Mouse (Mus musculus): ENCODE results near the gene Xrcc4. TPM values are rescaled to one million over a fixed set of nuclear protein-coding genes. Genes with fewer than 3 reads are reported as not detected.

Gene Xrcc4
- polyA plus RNA-seq, 1 experiment, result 20.8 TPM

DNA sequence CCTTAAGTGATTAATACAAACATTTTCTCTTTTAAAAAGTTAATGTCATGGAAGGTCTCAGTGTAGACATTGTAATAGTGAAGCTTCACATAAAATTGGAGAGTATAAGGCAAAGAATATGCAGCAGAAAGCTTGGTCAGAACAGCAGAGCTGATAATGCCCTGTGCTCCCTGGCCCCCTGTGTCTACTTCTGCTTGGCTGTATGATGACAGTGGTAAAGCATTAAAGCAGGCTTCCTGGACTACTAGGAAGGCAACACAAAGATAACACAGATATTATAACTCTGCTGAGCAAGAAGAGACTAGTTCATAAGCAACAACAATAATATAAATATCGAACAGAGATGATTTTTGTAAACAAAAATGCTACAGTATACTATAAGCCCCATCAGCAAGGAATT lies 199.2 kb downstream of the Xrcc4 start:
- Histone ChIP-seq H3K4me1 (ENCODE audit: control insufficient read depth, insufficient read depth, low read length) (peaks cover 21% of the 10 kb centered on the region), H3K27ac (ENCODE audit: insufficient read depth, low read depth, low read length) (peak overlapping the region; percentile 52; the same call in 1 of the 2 replicates), H3K4me3 (ENCODE audit: insufficient read depth, low read length) (no peak overlapping the region)
- TF ChIP-seq POLR2A (IDR thresholded peaks at IDR 0.05; ENCODE audit: borderline replicate concordance, low read depth, low read length) (no peak), CTCF (IDR thresholded peaks at IDR 0.05; ENCODE audit: low read depth, low read length) (no peak)

DNA sequence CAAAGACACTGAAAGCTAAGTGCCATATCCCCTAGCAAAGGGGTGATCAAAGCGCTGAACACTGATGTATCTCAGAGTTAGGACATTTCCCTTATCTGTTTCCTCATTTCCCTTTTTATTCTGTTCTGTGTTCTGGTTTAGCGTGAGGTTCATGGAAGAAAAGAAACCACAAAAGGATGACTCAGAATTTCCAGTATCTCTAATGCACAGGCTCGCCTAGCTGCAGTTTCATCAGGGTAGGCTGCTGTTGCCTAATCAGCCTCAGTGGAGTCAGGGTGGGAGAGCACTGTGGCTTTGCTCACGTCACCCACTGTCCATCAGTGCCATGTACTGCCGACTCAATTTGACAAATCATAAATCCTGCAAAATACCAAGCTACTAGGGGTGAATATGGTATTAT lies 200.3 kb downstream of the Xrcc4 start:
- TF ChIP-seq POLR2A (IDR thresholded peaks at IDR 0.05; ENCODE audit: borderline replicate concordance, low read depth, low read length) (no peak), CTCF (IDR thresholded peaks at IDR 0.05; ENCODE audit: low read depth, low read length) (no peak)
- peaks cover 28% of the 10 kb centered on the region for H3K4me1 ChIP-seq (ENCODE audit: control insufficient read depth, insufficient read depth, low read length)
- H3K27ac ChIP-seq (ENCODE audit: insufficient read depth, low read depth, low read length), result peak overlapping the region; percentile 59
- H3K4me3 ChIP-seq (ENCODE audit: insufficient read depth, low read length), result no peak overlapping the region

DNA sequence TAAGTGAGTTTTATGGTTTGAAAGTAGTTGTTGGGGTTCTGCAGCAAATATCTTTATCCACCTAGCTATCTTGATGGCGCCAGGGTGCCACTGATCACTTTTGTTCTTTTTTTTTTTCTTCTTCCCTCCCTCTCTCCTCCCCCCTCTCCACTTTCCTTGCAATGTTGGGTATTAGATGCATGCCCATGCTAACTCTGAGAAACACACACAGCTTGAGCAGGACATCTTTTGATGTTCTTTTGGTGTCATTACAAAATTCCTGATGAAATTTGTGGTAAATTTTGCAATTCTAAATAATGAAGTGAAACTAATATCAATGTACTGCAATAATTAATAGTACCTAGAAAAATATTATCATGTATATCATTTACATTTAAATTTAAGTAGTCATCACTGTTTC lies 205.9 kb downstream of the Xrcc4 start:
- Histone ChIP-seq H3K4me3 (ENCODE audit: insufficient read depth, low read length) (no peak overlapping the region), H3K27ac (ENCODE audit: insufficient read depth, low read depth, low read length) (no peak overlapping the region), H3K4me1 (ENCODE audit: control insufficient read depth, insufficient read depth, low read length) (peaks cover 13% of the 10 kb centered on the region)
- TF ChIP-seq CTCF (IDR thresholded peaks at IDR 0.05; ENCODE audit: low read depth, low read length) (no peak), POLR2A (IDR thresholded peaks at IDR 0.05; ENCODE audit: borderline replicate concordance, low read depth, low read length) (no peak)

DNA sequence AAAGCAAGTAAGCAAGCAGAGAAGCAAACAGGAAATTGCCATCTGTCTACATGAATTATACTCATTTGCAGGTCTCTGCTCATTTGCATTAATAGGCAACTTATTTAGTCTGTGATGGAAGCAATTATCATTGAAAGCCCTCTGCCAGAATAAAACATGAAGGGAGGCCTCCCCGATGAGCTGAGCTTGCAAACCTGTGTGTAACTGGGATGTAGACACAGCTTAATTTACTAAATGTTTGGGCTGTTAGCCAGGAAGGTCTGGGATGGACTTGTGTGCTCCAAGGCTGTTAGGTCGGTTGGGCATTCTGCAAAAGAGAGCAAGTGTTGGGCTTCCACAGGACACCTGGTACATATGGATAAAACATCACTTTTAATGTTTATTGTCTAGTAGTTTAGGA lies 208.1 kb downstream of the Xrcc4 start:
- no peak overlapping the region for H3K27ac ChIP-seq (ENCODE audit: insufficient read depth, low read depth, low read length)
- peaks cover 12% of the 10 kb centered on the region for H3K4me1 ChIP-seq (ENCODE audit: control insufficient read depth, insufficient read depth, low read length)
- TF ChIP-seq POLR2A (IDR thresholded peaks at IDR 0.05; ENCODE audit: borderline replicate concordance, low read depth, low read length), result no peak
- H3K4me3 ChIP-seq (ENCODE audit: insufficient read depth, low read length), result no peak overlapping the region

DNA sequence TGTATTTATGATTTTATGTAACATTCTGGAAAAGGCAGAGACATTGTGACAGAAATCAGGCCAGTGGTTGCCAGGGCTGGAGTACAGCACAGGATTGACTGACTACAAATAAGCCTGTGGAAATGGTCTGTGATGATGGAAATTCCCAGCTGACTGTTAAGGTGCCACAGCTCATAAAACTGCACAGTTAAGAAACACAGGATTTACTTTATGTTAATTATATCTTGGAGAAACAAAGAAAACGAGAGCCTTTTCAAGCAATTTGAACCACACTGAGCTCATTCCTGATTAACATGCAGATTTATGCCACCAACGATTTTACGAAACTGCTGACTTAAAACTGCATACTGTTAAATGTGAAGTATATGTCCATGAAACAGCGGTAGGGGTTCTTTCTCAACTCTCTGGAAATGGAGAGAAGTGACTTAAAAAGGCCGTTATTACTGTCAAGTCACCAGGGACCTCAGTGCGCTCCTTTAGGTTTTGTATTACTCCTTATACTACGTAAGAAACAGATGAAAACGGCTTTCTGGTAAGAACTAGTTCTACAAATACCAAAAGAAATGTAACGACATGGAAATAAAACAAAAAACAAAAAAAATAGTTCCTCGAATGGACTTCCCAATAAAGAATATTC lies 210.5 kb downstream of the Xrcc4 start:
- Histone ChIP-seq H3K27ac (ENCODE audit: insufficient read depth, low read depth, low read length) (no peak overlapping the region), H3K4me1 (ENCODE audit: control insufficient read depth, insufficient read depth, low read length) (peaks cover 3% of the 10 kb centered on the region), H3K4me3 (ENCODE audit: insufficient read depth, low read length) (no peak overlapping the region)
- TF ChIP-seq POLR2A (IDR thresholded peaks at IDR 0.05; ENCODE audit: borderline replicate concordance, low read depth, low read length) (no peak), CTCF (IDR thresholded peaks at IDR 0.05; ENCODE audit: low read depth, low read length) (no peak)

DNA sequence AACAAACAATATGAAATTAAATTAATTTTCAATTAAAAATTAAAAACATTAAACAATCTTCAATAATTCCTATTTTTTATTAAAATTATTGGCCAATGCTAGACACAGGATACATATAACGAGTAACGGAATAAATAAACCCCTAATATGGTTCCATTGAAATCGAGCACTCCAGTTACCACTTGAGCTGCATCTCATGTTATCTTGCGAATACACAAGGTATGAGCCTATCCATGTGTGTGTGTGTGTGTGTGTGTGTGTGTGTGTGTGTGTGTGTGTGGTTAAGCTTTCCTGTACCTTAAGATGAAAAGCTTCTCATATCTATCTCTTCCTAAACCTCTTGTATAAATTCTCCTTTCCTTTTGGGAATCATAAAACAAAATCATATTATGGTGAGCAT lies 213.9 kb downstream of the Xrcc4 start:
- H3K4me3 ChIP-seq (ENCODE audit: insufficient read depth, low read length), result no peak overlapping the region
- H3K4me1 ChIP-seq (ENCODE audit: control insufficient read depth, insufficient read depth, low read length), result no peaks in the 10 kb centered on the region
- H3K27ac ChIP-seq (ENCODE audit: insufficient read depth, low read depth, low read length), result no peak overlapping the region
- no peak for TF ChIP-seq CTCF (IDR thresholded peaks at IDR 0.05; ENCODE audit: low read depth, low read length)

DNA sequence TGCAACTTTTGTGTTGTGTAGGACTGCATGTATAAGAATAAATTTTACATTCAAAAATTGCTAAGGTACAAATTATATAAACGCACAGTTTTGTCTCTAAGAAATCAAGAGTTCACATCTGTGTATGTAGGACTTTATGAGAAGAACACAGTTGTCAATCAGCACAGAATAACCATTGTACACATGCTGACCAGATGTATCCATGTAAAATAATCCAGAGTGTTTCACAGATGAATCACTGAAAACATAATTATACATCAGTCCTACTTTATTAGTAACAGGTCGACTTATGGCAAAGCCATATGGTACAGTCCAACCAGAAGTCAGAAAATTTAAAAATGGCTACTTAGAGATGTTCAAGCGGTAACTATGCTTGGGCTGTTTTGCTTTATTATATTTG lies 216.7 kb downstream of the Xrcc4 start:
- H3K27ac ChIP-seq (ENCODE audit: insufficient read depth, low read depth, low read length), result no peak overlapping the region
- no peak overlapping the region for H3K4me3 ChIP-seq (ENCODE audit: insufficient read depth, low read length)
- no peaks in the 10 kb centered on the region for H3K4me1 ChIP-seq (ENCODE audit: control insufficient read depth, insufficient read depth, low read length)
- no peak for TF ChIP-seq CTCF (IDR thresholded peaks at IDR 0.05; ENCODE audit: low read depth, low read length)
- TF ChIP-seq POLR2A (IDR thresholded peaks at IDR 0.05; ENCODE audit: borderline replicate concordance, low read depth, low read length), result no peak

DNA sequence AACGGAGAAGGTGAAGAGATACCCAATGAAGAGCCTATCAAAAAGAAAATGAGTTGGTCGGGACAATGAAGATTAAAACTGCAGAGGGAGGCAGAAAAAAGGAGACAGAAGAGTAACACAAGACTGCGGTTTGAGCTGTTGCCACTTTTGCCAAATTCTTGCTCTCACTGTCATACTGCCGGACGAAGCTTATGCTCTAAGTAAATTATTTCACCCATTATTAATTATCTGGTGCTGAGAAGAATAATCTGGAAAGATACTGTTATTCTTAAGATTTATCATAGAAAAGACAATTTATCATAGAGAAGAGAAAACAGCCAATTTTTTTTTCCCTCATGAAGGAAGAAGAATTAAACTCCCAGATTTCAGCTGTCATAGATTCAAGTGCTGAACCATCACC lies 235.3 kb downstream of the Xrcc4 start:
- no peak overlapping the region for H3K4me3 ChIP-seq (ENCODE audit: insufficient read depth, low read length)
- no peaks in the 10 kb centered on the region for H3K4me1 ChIP-seq (ENCODE audit: control insufficient read depth, insufficient read depth, low read length)
- no peak overlapping the region for H3K27ac ChIP-seq (ENCODE audit: insufficient read depth, low read depth, low read length)
- TF ChIP-seq CTCF (IDR thresholded peaks at IDR 0.05; ENCODE audit: low read depth, low read length), result no peak
- TF ChIP-seq POLR2A (IDR thresholded peaks at IDR 0.05; ENCODE audit: borderline replicate concordance, low read depth, low read length), result no peak

DNA sequence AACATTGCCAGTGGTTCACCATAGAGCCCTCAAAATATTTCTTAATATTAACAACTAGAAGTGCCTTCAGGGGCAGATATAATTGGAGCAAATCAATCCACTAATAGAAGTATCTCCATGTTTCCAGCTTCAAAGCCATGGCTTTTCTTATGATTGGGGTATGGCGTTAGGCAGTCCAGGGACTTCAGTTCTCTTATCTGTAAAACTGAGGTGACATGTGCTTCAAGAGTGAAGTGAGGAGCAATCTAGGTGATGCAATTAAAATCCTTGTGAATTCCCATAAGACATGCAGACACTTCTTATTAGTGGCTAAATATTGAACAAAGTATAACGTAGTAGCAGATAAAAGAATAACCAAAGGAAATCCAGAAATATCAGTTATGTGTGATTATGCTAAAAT lies 238.7 kb downstream of the Xrcc4 start:
- Histone ChIP-seq H3K4me1 (ENCODE audit: control insufficient read depth, insufficient read depth, low read length) (no peaks in the 10 kb centered on the region), H3K27ac (ENCODE audit: insufficient read depth, low read depth, low read length) (no peak overlapping the region), H3K4me3 (ENCODE audit: insufficient read depth, low read length) (no peak overlapping the region)
- TF ChIP-seq POLR2A (IDR thresholded peaks at IDR 0.05; ENCODE audit: borderline replicate concordance, low read depth, low read length) (no peak), CTCF (IDR thresholded peaks at IDR 0.05; ENCODE audit: low read depth, low read length) (no peak)

DNA sequence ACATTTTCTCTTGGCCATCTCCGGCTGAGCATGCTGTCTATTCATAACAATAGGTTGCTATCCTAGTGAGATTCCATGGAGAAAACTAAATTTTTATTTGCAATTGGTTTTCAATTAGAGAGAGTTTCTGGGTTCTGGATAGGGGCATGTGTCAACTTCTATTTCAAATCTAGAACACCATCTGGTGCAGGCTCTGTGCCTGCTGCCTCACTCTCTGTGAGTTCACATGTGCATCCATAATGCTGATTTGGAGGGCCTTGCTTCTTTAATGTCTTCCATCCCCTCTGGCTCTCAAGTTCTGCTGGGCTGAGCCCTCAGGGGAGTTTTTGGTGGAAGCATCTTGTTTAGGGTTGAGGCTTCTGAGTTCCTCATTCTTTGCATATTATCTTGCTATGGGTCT lies 239.5 kb downstream of the Xrcc4 start:
- Histone ChIP-seq H3K27ac (ENCODE audit: insufficient read depth, low read depth, low read length) (no peak overlapping the region), H3K4me1 (ENCODE audit: control insufficient read depth, insufficient read depth, low read length) (no peaks in the 10 kb centered on the region)
- no peak for TF ChIP-seq POLR2A (IDR thresholded peaks at IDR 0.05; ENCODE audit: borderline replicate concordance, low read depth, low read length)
- TF ChIP-seq CTCF (IDR thresholded peaks at IDR 0.05; ENCODE audit: low read depth, low read length), result no peak

DNA sequence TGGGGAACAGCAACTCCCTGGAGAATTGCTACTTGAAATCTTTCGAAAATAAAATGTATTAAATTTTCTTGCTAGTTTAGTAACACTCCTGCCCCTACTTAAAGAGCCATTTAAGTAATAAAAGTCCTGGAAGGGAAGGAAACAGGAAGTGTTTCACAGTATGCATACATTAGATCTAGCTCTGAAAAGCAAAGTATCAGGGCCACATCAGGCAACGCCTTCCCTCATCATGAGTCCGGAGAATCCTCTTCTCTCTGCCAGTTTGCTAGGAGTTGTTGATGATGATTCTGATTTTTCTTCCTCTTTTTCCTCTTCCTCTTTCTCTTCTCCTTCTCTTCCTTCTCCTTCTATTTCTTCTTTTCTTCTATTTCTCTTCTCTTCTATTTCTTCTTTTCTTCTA lies 250.8 kb downstream of the Xrcc4 start:
- no peak overlapping the region for H3K4me3 ChIP-seq (ENCODE audit: insufficient read depth, low read length)
- H3K27ac ChIP-seq (ENCODE audit: insufficient read depth, low read depth, low read length), result peak overlapping the region; percentile 25; the same call in 1 of the 2 replicates
- TF ChIP-seq POLR2A (IDR thresholded peaks at IDR 0.05; ENCODE audit: borderline replicate concordance, low read depth, low read length) (no peak), CTCF (IDR thresholded peaks at IDR 0.05; ENCODE audit: low read depth, low read length) (no peak)
- peaks cover 15% of the 10 kb centered on the region for H3K4me1 ChIP-seq (ENCODE audit: control insufficient read depth, insufficient read depth, low read length)

More for the DNA sequence above, 239.5 kb downstream of the Xrcc4 start:
- no peak overlapping the region for H3K4me3 ChIP-seq (ENCODE audit: insufficient read depth, low read length)
